9 mouse cellular contexts compared by ENCODE assay signal in genomic region chr16:97312960-97313686, GRCm38 (mm10). TPM values are rescaled to one million over a fixed set of nuclear protein-coding genes. Genes with fewer than 3 reads are reported as not detected.
DNase-seq lines count a peak whose midpoint lies in the region; ATAC-seq lines count a peak whose summit lies in the region.
"Had no signal": no experiment of that assay in that cellular context is flagged by ENCODE, and none has a peak within 500 bp of the region (broad histone marks: within the 10 kb centered on the region; RNA-seq: fewer than 3 reads in every experiment).

No protein-coding gene starts in this region.

- no peak overlapping the region for H3K4me2 ChIP-seq in intestine, embryonic 16.5 days (ENCODE audit: low read depth, low read length)

- no peaks in the 10 kb centered on the region for H3K4me1 ChIP-seq in intestine, embryonic 16.5 days (ENCODE audit: control insufficient read depth, insufficient read depth, low read length)

- no peaks in the 10 kb centered on the region for H3K9me3 ChIP-seq in intestine, embryonic 16.5 days (ENCODE audit: control insufficient read depth, low read length)

- peak; percentile 25 to 58 for DNase-seq in cerebellum, adult 18-20 months
- DNase-seq in cerebellum, adult 11-12 months, result no peak
- peak; percentile 62 to 72 for DNase-seq in cerebellum, postnatal 36 days
- DNase-seq in gastrocnemius, postnatal 10 days, result peak; percentile 76
- peak; percentile 23 to 90 for DNase-seq in left cerebral cortex, adult 9 months (ENCODE audit: low spot score in 2 of 2)
- DNase-seq in mesoderm, embryonic 11.5 days (ENCODE audit: low read depth, low spot score), result peak; percentile 80
- peak; percentile 43 for DNase-seq in skeletal muscle tissue, adult 2 months (ENCODE audit: low read depth, low spot score)

- WGBS in intestine, embryonic 16.5 days, result 35% methylated on average over 10 of the region's 10 CpGs

- H3K27me3 ChIP-seq in intestine, embryonic 16.5 days (replicated peaks; ENCODE audit: control insufficient read depth, insufficient read depth, low read length), result no peaks in the 10 kb centered on the region

- no peak overlapping the region for H3K4me3 ChIP-seq in intestine, embryonic 16.5 days (ENCODE audit: low read length)
- H3K4me3 ChIP-seq: myocyte had no signal

- no peak overlapping the region for H3K27ac ChIP-seq in intestine, embryonic 16.5 days (ENCODE audit: low read length)

- H3K36me3 ChIP-seq in intestine, embryonic 16.5 days (ENCODE audit: control insufficient read depth, insufficient read depth, low read length), result no peaks in the 10 kb centered on the region

- ATAC-seq in intestine, embryonic 16.5 days, result peak; percentile 52

- no peak overlapping the region for H3K9ac ChIP-seq in intestine, embryonic 16.5 days (ENCODE audit: low read depth, low read length)

RNA-seq across cellular contexts. Expression of gene Bace2, which starts 43.4 kb away (rescaled TPM):
- 10 to 100 TPM; 10.5 to 16.2 TPM for total RNA-seq in gastrocnemius, postnatal 10 days (2021)
- polyA plus RNA-seq in intestine, embryonic 16.5 days (2015; fragmentation: Nextera tagmentation; extraction: Ambion mirVana), result 17.0 and 18.4 TPM in 2 replicates
